ENCODE assay signal across 7 mouse cellular contexts in genomic region chr5:125393622-125394603, GRCm38 (mm10). TPM values are rescaled to one million over a fixed set of nuclear protein-coding genes. Genes with fewer than 3 reads are reported as not detected.
A peak's percentile ranks its signal among the peaks of the same experiment; 100 is the strongest.
DNase-seq lines count a peak whose midpoint lies in the region; ATAC-seq lines count a peak whose summit lies in the region.

No protein-coding gene starts in this region.

- intact Hi-C loops in left cerebral cortex, postnatal 25 days (cut with DNase I): no loop called here

- ATAC-seq in activated CD4-positive, CD25-positive, alpha-beta regulatory T cell, adult 4 months: peak; percentile 59

- DNase-seq in cerebellum, postnatal 36 days: peak; percentile 43 to 50
- peak; percentile 69 to 72 for DNase-seq in gastrocnemius, adult 8-10 months (ENCODE audit: low spot score in 2 of 2)
- DNase-seq in induced T-regulatory cell, adult 2 months (ENCODE audit: low read depth): peak; percentile 96
- peak; percentile 69 to 80 for DNase-seq in left cerebral cortex, postnatal 25 days (ENCODE audit: low spot score in 2 of 2)
- DNase-seq in mesoderm, embryonic 11.5 days (ENCODE audit: low read depth, low spot score): peak; percentile 91
- DNase-seq in right cerebral cortex, postnatal 4 days: peak; percentile 60

RNA-seq across cellular contexts. Expression of gene Ubc, which starts 3.9 kb away (rescaled TPM):
- 1,000 to 10,000 TPM in 1 of 2 experiments, 100 to 1,000 TPM in 1; 706 to 1,210 TPM for polyA plus RNA-seq in activated CD4-positive, CD25-positive, alpha-beta regulatory T cell, adult 4 months (2017; shearing (Covaris generic))
- 1,000 to 10,000 TPM; 1,167 to 1,677 (median 1,560) TPM for total RNA-seq in gastrocnemius, adult 8-10 months (2022)
- total RNA-seq in left cerebral cortex, postnatal 25 days (2021): 100 to 1,000 TPM; 810 to 811 TPM

RNA-seq across cellular contexts. Expression of gene Gm10382, which starts 4.8 kb away (rescaled TPM):
- 1 to 10 TPM in 1 of 2 experiments, under 1 TPM in 1; 0.68 to 1.1 TPM for polyA plus RNA-seq in activated CD4-positive, CD25-positive, alpha-beta regulatory T cell, adult 4 months (2017; shearing (Covaris generic))
- total RNA-seq in gastrocnemius, adult 8-10 months (2022): under 1 TPM in 2 of 4 experiments, not detected in 2; 0.31 to 0.34 TPM
- under 1 TPM in 1 of 2 experiments, not detected in 1; 0.46 TPM for total RNA-seq in left cerebral cortex, postnatal 25 days (2021)

RNA-seq across cellular contexts. Expression of gene Dhx37, which starts 40.0 kb away (rescaled TPM):
- polyA plus RNA-seq in activated CD4-positive, CD25-positive, alpha-beta regulatory T cell, adult 4 months (2017; shearing (Covaris generic)): 10 to 100 TPM in 1 of 2 experiments, 1 to 10 TPM in 1; 6.1 to 13.8 TPM
- 1 to 10 TPM; 4.4 to 5.1 (median 4.8) TPM for total RNA-seq in gastrocnemius, adult 8-10 months (2022)
- total RNA-seq in left cerebral cortex, postnatal 25 days (2021): 10 to 100 TPM; 11.4 to 15.2 TPM

RNA-seq across cellular contexts. Expression of gene Bri3bp, which starts 47.5 kb away (rescaled TPM):
- polyA plus RNA-seq in activated CD4-positive, CD25-positive, alpha-beta regulatory T cell, adult 4 months (2017; shearing (Covaris generic)): 10 to 100 TPM; 13.7 to 14.3 TPM
- total RNA-seq in gastrocnemius, adult 8-10 months (2022): 1 to 10 TPM; 3.0 to 4.6 (median 4.1) TPM
- total RNA-seq in left cerebral cortex, postnatal 25 days (2021): 10 to 100 TPM; 92.5 to 95.3 TPM

RNA-seq across cellular contexts. Expression of gene Scarb1, which starts 53.0 kb away (rescaled TPM):
- 1 to 10 TPM; 8.8 to 9.4 TPM for polyA plus RNA-seq in activated CD4-positive, CD25-positive, alpha-beta regulatory T cell, adult 4 months (2017; shearing (Covaris generic))
- 10 to 100 TPM; 11.1 to 19.0 (median 13.3) TPM for total RNA-seq in gastrocnemius, adult 8-10 months (2022)
- 10 to 100 TPM; 24.6 to 28.9 TPM for total RNA-seq in left cerebral cortex, postnatal 25 days (2021)

Comparison
In these comparisons a context has a peak if more than half of its experiments do, and no peak if none do; other contexts are left out.
1. Peak in every context shown above with its lines: DNase-seq and ATAC-seq.